Mouse (Mus musculus): ENCODE data around the gene Tstd3.
"Not testable (repeated sequence)": the region's sequence is repeated elsewhere in the genome, so short reads cannot be mapped to it uniquely, and the experiment has no call there.

Tstd3 gene

DNA sequence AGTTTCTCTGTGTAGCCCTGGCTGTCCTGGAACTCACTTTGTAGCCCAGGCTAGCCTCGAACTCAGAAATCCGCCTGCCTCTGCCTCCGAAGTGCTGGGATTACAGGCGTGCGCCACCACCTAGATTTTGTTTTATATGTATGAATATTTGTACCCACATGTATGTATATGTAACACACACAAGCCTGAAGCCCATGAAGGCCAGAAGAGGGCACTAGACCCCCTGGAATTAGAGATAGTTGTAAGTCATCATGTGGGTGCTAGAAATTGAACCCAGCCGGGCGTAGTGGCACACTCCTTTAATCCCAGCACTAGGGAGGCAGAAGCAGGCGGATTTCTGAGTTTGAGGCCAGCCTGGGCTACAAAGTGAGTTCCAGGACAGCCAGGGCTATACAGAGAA, 22.9 kb downstream of the Tstd3 start:
- not testable (repeated sequence) for DNase-seq

DNA sequence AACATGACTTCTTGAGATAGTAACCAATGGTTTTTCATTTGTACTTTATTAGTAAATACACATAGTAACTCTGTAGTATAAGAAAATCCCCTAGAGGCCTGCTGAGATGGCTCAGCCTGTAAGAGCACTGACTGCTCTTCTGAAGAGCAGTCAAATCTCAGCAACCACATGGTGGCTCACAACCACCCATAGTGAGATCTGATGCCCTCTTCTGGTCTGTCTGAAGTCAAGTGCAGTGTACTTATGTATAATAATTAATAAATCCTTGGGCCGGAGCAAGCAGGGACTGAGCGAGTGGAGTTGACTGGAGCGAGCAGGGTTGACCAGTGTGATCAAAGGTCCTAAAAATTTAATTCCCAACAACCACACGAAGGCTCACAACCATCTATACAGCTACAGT, 27.8 kb downstream of the Tstd3 start:
- peak; percentile 34 to 42 for DNase-seq

DNA sequence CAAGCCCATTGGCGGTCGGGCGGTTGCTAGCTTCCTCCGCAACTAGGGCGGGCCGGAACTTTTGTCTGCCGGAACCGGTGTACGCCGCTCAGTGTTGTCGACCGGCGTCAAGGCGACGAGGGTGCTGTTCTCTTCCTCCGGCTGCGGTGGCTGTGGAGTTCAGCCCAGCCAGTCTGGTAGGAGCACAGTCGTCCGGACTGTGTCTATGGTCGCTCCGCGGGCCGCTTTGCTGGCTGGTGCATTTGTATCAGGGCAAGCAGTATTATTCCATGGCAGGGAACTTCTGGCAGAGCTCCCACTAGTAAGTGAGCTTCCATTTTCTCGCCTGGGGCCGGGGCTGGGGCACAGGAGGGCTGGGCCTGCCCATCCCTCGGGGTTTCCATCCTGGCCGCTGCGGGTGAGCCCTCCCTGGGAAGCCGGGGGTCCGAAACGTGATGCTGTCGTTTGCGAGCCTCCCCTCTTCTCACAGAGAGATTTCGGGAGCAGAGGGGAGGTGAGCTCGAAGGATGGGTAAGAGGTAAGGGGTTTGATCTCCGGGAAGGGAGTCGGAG, 39.3 kb downstream of the Tstd3 start, which contains the start of gene Ccnc:
Gene Ccnc (plus strand): TSS at position 87 of the 551 bp plus-strand sequence.
- DNase-seq = peak; percentile 93 to 94

DNA sequence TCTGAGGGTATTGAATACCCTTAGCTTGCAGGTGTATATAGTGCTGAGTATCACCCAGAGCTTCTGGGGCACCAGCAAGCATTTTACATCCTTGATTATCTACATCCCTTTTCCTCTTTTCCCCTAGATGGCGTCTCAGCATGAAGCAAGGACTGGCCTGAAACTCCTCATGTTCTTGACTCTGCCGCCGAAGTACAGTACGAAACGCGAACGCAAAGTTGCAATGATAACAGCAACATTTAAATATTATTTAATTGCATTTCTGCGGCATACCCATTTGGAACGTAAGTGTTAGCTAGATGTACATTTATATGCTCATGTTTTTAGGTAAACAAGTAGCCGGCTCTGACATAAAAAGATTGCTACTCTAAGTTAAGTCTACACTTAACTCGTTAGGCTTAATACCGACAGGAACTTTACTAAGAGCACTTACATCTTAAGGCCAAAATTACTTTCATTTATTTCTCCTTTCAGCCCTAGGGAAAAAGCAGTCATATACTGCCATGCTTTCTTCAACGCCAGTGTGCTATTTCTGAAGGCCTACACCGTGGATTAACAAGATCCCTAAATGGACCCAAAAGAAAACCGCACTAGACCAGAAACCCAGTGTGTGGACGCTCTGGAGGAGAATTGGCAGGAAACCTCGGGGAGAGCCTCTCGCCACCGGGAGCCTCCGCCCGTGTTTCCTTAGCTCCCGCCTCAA, 39.9 kb downstream of the Tstd3 start:
- peak; percentile 42 to 69 for DNase-seq

DNA sequence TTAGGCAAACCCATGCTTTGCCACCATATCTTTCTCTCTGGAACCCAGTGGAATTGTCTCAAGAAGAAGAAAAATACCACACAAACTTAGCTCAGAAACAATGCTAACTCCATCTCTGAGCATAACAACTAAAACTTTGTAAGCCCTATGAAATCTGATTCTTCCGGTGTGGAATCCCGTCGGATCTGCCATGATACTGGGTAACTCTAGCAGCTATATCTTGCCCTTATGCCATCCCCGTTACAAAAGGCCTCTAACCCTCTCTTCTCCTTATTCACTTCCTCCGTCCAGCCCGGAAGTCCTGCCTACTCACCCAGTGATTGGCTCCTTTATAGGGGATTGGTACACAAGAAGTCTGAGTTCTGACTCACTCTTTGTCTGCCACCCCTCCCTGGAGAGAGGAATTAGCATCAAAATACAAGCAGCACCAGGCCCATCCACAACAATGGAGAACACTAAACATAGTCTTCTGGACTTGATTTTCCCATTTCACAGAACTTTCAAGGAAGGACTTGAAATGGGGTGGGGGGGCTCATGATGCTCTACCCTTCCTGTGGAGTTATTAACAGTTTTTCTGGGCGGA, 44.2 kb downstream of the Tstd3 start:
- no peak for DNase-seq

DNA sequence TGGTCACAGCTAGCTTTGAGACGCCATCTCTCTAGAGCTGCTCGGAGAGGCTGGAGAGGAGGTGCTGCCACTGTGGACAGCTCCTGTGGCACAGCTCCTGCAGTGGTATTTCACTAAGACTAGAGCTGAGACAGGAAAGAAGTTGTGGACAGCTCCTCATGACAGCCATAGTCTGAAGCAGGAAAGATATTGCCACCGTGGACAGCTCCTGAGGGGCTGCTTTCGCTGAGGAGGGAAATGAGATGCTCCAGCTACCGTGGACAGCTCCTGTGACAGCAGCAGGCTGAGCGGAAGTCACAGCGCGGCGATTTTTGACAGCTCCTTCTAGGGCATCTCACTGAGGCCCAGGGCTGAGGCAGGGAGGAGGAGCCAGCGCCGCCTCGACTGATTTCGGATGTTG, 54.9 kb downstream of the Tstd3 start:
- peak; percentile 70 to 89 for DNase-seq

All from kidney, postnatal 36 days (tissue).